Mouse (Mus musculus) neutrophil, adult 5-6 weeks (primary cell): ENCODE measurements around the gene Gabra5. TPM values are rescaled to one million over a fixed set of nuclear protein-coding genes. Genes with fewer than 3 reads are reported as not detected.

Experiments used
- ATAC-seq: fragments of 151-379, 151-347 bp; 2 replicates; pipeline ENCODE4 v1.8.0; 2017; ENCODE audit warnings: mild to moderate bottlenecking, moderate TSS enrichment; ENCODE audit not compliant: insufficient number of reproducible peaks, poor library complexity, low FRiP score, severe bottlenecking; ENCODE audit errors: extremely low read depth
- total RNA-seq: library from RNA; stranded (forward); fragments of 200-1000 nt; gene quantifications from 2 replicates; pipeline ENCODE4 v1.2.3, GENCODE M21; 2017

The Gabra5 gene
- not detected in 2 replicates for total RNA-seq

DNA sequence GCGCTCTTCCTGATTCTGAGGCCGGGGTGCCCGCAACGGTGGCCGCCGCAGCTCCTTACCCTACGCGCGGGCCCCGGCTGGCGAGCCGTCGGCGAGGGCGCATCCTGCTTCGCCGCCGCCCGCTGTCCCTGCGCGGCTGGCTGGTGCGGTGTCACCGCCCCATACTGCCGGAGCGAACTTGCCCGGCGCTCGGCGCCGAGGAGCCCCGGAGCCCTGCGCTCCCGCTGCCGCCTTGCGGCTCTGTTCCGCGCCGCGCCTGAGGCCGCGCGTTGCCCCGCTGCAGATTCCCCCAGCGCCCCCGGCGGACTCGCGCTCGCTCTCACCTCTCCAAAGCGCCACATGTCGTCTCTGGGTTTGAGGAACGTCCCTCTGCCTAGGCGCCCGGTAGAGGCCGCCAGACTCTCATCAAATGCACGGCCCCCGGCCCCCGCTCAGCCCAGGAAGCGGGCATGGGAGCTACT, at the start of gene Gabra5:
Gene Gabra5, minus strand, starts transcription at position 379 of the 461 bp plus-strand sequence.
- no peak for ATAC-seq

- no peak for ATAC-seq
These were observed 28.7 kb upstream of the Gabra5 start for GRCm38 (mm10) chr7:57538565-57538964.

GRCm38 (mm10) chr7:57532676-57533075, 22.8 kb upstream of the Gabra5 start:
- ATAC-seq, result no peak

DNA sequence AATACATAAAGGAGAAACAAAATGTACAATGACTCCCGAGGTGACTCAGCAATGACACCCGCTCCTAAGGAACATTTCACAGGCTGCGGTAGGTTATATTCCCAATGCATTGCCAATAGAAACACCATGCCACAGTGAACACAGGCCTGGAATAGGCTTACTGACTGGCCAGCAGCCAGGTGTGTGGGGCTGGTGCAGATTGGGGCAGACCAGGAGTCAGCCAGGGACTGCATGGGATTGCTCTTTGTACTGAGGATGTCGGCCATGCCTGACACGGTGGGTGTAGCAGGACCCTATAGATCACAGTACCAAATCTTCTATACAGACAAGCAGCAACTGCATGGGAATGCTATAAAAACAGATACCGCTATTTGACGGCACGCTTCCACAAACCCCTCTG, 20.1 kb upstream of the Gabra5 start:
- ATAC-seq, result no peak

DNA sequence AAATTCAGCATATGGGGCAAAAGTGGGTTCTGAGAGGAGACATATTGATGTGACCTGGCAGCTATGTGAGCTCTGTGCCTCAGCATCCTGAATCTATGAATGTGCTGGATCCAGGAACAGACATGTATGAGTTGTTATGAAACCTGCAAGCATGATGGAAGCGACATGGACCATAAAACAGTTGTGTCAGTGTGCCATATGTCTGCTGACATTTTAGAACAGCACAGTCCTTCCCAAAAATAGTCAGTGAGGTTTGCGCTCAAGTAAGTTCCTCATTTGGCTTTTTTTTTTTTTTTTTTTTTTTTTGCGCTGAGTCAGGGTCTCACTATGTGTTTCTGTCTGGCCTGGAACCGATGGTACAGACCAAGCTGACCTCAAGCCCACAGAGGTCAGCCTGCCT, 19.6 kb upstream of the Gabra5 start:
- ATAC-seq, result no peak

DNA sequence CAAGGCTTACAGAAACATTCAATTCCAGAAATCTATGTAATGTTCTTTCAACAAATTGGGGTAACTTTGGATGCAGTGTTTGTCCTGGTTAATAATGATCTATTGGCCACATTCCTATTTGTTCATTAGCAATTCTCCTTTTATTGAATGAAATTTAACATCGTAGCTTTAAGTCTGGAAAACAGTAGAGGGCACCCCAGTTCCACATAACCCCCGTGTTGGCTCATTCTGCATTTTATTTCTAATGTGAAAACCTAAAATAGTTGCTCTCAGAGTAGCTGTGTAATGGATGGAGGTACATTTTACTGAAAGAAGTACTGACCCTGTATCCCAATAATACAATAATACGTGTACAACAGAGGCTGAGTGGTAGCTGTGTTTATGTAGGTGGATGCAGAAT, 3.1 kb upstream of the Gabra5 start:
- no peak for ATAC-seq

- ATAC-seq, result no peak
These were observed 813 bp downstream of the Gabra5 start for GRCm38 (mm10) chr7:57508860-57509632.

DNA sequence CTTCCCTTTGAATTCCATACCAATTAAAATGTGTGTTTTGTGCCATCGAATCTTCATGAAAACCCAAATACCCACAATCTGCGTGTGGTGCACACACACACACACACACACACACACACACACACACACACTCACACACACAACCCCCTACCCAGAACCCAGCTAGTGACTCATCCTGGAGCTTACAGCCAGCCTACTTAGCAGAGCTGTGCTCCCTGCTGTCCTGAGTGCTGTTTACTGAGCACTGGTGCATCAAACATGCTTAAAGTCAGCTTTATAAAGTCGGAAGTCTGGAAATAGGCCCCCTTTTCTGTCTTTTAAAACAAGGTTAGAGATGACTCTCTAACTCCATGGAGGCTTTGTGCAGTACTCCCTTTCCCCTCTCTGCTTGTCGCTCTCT, 7.0 kb downstream of the Gabra5 start:
- no peak for ATAC-seq

DNA sequence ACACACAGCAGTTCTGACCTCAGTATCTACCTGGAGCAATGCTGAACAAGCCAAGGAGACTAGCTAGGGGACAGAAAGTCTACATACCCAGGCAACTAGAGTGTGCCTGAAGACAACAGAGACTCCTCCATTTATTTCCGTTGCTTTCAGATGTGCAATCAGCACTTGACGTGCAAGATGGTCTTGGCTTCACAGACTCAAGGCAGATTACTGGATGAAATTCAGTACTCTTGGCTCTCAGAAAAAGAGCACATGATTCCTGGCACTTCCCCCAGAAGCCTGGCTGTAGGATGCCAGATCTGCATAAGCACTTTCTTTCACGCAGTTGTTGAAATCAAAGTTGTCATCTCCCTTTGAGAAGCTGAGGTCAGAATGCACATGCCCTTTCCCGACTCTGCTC, 18.1 kb downstream of the Gabra5 start:
- no peak for ATAC-seq

DNA sequence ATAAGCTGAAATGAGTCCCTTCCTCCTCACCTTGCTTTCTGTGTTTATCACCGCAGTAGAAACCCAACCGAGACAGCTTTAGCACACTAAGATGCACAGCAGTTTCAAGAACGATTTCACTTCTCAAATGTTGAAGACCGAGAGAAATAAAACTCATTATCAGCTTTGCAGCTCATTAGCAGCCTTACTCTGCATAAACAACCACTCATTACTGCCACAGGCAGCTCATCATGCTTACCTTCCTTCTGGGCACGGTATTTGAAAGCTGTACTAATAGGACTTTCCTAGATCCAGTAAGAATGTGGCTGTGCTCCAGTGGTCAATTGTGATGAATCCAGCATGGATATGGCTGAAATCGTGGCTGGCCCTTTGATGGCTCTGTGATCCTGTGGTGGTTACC, 23.0 kb downstream of the Gabra5 start:
- no peak for ATAC-seq

DNA sequence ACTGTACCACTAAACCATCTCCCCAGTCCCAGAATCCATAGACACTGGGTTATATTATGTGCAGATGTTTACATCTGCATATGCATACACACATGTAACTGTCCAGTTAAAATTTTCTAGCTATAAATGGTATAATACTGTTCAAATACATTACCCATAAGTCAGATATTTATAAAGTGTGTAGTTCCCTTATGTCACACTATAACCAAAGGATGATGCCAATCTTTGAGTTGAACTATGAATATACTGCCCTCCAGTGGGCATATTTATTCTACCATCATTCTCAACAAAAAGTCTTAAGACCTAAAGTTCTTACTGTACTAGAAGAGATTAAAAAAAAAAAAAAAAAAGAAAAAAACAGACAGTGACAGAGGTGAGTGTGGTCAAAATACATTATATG, 27.0 kb downstream of the Gabra5 start:
- no peak for ATAC-seq

- ATAC-seq, result no peak
These were observed 35.9 kb downstream of the Gabra5 start for GRCm38 (mm10) chr7:57473811-57474525.

- no peak for ATAC-seq
These were observed 38.5 kb downstream of the Gabra5 start for GRCm38 (mm10) chr7:57471316-57471715.

- ATAC-seq, result no peak
These were observed 49.5 kb downstream of the Gabra5 start for GRCm38 (mm10) chr7:57460354-57460753.

DNA sequence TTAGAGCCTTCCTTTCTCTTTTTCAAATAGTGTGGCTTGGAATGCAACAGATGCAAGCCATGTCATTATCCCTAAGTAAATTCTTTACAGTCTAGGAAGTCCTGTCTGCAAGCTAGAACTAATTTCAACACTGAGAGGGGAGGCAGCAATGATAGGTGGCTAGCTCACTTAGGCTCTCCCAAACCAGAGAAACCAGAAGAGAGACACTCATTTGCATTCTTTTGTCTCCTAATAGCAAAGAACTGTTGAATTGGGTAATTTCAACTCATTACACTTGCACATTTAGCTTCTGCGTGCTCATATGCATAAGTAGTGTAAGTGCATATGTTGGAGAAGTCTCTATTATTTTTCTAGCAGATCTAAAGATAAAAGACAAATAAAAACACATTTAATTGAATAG, 61.6 kb downstream of the Gabra5 start:
- no peak for ATAC-seq

DNA sequence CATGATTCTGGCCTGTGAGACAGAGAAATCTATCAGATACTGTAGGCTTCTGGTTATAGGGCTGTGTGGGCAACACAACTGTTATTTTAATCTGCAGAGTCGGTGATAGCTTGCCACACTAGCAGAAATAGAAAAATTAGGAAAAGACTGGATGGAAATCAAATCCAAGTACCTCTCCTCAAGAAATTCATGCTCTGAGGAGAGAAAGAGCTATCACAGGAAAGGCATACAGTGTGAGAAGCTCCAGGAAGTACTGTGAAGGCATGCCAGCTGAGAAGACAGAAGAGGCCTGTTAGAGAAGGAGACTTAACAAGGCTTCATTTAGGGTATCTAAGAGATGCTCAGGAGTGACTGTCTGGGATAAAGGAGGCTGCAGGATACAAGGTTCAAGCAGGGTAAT, 87.2 kb downstream of the Gabra5 start:
- no peak for ATAC-seq

DNA sequence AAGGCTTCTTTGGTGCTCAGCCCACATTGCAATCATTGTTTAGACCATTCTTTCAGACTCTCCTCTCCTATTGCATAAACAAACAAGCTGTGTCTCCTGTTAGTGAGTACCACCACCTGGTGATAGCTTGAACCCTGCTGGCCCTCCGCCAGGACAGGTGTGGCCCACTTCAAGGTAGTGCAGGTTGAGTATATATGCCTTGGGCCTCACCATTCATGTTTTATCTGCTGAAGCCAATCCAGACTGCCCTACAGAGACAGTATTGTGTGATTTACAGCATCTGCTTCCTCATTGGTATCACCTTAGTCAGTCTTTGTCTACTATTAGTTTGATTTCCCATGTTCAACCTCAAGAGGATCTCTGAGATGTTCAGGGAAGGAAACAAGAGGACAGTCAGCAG, 88.8 kb downstream of the Gabra5 start:
- no peak for ATAC-seq

DNA sequence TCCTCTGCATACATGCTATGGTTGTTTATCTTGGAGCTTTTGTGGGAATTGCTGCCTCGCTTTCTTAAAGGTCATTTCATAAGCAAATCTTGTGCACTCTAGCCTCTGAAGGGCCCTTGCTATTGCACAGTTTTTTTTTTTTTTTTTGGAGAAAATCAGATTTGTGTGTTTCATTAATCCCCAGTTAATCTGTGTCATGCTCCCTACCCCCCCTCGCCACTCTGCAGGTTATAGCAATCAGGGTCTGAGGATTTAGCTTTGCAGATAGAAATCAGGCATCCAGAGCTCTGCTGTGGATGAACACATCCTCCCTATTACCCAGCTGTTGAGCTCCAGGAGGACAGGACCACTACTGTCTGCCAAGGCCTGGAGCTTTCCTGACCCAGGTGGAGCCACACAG, 90.5 kb downstream of the Gabra5 start, which contains the start of gene Gabrb3:
Gene Gabrb3, plus strand, starts transcription at position 301 of the 400 bp plus-strand sequence.
- no peak for ATAC-seq

GRCm38 (mm10) chr7:57412896-57413295, 97.0 kb downstream of the Gabra5 start:
- ATAC-seq, result no peak

DNA sequence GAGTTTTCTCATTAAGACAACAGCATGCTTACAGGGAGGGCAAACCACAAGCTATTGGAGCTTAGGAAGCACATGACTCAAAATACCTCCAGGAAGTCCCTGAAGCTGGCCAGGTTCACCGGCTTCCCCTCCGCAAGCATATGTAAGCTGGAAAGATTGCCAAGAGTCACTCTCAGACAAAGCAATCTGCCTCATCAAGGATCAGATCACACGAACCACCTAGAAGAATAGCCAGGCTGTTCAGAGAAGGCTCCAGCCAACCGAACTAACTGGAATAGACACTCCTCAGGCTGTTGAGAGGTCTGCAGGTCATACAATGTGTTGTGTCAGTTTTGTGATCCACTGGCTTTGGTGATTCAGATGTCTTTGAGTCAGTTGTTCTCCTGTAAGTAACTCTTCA, 98.7 kb downstream of the Gabra5 start:
- no peak for ATAC-seq
